Mouse (Mus musculus): ENCODE measurements around the gene Man2a1. TPM values are rescaled to one million over a fixed set of nuclear protein-coding genes. Genes with fewer than 3 reads are reported as not detected.

Man2a1 gene
- polyA plus RNA-seq, 1 experiment: 0.03 TPM

DNA sequence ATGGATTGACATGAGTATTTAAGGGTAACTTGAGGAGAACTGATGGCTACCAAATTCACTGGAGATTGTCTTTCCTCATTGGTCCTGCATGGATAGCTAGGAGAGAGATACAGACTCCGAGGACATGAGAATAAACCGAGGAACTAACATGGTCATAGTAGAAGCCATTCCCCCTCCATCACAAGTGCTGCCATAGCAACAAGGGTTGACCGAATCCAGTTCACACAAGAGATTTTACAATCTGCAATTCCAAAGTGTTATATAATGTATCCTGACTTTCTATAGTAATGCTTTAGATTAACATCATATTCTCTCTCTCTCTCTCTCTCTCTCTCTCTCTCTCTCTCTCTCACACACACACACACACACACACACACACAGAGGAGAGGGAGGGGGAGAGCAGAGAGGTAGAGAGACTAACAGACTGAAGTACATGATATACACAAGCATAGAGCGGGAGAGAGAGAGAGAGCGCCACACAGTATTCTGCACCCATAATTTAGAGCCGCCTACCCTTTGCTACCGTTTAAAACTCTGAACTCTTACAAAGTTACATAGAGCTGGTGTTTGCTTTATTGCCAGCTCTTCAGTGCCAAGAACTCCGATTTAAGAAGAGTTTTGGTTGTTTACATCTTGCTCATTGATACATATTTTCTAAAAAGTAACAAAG, 37.5 kb downstream of the Man2a1 start:
- Histone ChIP-seq H3K36me3 (ENCODE audit: control insufficient read depth) (peaks cover 19% of the 10 kb centered on the region), H3K9me3 (ENCODE audit: control insufficient read depth, low read length) (no peaks in the 10 kb centered on the region), H3K4me1 (ENCODE audit: control insufficient read depth) (no peaks in the 10 kb centered on the region), H3K27me3 (ENCODE audit: control insufficient read depth) (no peaks in the 10 kb centered on the region), H3K4me3 (replicated peaks) (no peak overlapping the region)
- TF ChIP-seq TAL1 (IDR thresholded peaks at IDR 0.05; ENCODE audit: low read length) (no peak), GATA1 (IDR thresholded peaks at IDR 0.05; ENCODE audit: low read length) (no peak)

DNA sequence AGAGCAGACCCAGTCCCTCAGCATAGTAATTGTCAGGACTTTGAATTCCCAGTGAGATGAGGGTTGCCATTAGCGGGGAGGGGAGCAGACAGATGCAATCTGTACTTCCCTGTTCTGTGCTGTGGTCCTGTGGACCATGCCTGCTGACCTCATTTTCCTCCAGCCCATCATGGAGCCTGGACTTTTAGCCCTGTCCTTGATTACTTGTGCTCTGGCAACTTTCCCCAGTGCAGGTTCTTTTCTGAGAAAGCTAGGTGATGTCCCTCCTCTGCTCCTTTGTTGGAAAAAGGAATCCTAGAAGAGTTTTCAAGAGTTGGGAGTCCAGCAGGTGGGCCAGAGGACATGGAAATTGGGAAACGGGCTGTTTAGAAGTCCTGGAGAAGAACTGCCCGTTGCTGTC, 40.8 kb downstream of the Man2a1 start:
- Histone ChIP-seq H3K36me3 (ENCODE audit: control insufficient read depth) (peaks cover 16% of the 10 kb centered on the region), H3K27me3 (ENCODE audit: control insufficient read depth) (no peaks in the 10 kb centered on the region), H3K4me3 (replicated peaks) (no peak overlapping the region), H3K4me1 (ENCODE audit: control insufficient read depth) (no peaks in the 10 kb centered on the region), H3K9me3 (ENCODE audit: control insufficient read depth, low read length) (no peaks in the 10 kb centered on the region)
- TF ChIP-seq GATA1 (IDR thresholded peaks at IDR 0.05; ENCODE audit: low read length) (no peak), TAL1 (IDR thresholded peaks at IDR 0.05; ENCODE audit: low read length) (no peak)

DNA sequence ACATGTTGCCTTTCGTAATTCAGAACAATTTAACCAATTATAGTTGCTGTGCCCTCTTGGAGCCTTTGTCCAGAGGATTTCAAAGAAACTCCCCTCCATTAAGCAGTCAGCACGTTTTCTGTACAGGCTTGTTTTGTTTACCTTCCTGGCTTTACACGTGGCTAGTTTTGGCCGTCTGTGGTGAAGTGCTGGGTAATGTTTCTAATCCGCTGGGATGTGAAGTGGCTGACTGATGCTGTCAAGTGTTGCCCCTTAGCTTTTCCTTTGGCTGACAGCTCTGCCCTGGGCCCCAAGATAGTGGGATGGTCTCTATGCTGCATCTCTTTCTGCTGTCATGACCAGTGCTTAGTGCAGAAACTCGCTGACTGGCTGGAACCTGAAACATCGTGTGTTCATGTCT, 43.1 kb downstream of the Man2a1 start:
- Histone ChIP-seq H3K9me3 (ENCODE audit: control insufficient read depth, low read length) (no peaks in the 10 kb centered on the region), H3K4me1 (ENCODE audit: control insufficient read depth) (no peaks in the 10 kb centered on the region), H3K36me3 (ENCODE audit: control insufficient read depth) (peaks cover 14% of the 10 kb centered on the region), H3K27me3 (ENCODE audit: control insufficient read depth) (no peaks in the 10 kb centered on the region), H3K4me3 (replicated peaks) (no peak overlapping the region)
- TF ChIP-seq GATA1 (IDR thresholded peaks at IDR 0.05; ENCODE audit: low read length) (no peak), TAL1 (IDR thresholded peaks at IDR 0.05; ENCODE audit: low read length) (no peak)

DNA sequence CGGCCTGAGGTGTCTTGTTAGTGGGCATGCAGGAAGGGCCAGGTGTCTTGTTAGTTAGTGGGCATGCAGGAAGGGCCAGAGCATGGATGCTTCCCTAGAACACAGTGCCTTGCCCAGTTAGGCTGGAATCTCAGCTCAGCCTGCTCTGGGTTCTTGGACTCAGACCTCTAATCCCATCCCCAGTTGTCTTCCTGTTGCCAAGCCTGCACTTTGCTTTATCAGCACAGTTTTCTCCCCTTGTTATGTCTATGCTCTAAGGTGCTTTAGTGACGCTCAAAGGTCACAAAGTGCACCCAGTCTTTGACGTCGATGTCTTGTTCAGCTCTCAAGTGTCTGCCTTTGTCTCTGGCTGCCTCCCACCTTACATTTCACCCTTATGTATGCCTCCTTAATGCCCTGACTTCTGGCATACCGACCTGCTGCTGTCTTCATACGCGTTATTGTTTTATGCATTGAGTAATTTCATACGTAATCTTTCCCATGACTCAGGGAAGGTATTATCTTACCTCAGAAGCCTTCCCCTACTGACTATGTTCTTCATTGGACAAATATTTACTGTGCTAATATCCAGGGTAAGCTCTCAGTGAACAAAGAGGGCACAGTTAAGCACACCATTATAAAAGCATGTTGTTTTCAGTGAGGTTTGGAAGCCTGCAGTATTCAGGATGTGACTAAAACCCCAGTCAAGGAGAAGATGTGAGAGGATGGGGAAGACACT, 44.5 kb downstream of the Man2a1 start:
- Histone ChIP-seq H3K9me3 (ENCODE audit: control insufficient read depth, low read length) (no peaks in the 10 kb centered on the region), H3K27me3 (ENCODE audit: control insufficient read depth) (no peaks in the 10 kb centered on the region), H3K36me3 (ENCODE audit: control insufficient read depth) (peaks cover 7% of the 10 kb centered on the region), H3K4me1 (ENCODE audit: control insufficient read depth) (no peaks in the 10 kb centered on the region), H3K4me3 (replicated peaks) (no peak overlapping the region)
- TF ChIP-seq TAL1 (IDR thresholded peaks at IDR 0.05; ENCODE audit: low read length): no peak
- TF ChIP-seq GATA1 (IDR thresholded peaks at IDR 0.05; ENCODE audit: low read length): no peak

DNA sequence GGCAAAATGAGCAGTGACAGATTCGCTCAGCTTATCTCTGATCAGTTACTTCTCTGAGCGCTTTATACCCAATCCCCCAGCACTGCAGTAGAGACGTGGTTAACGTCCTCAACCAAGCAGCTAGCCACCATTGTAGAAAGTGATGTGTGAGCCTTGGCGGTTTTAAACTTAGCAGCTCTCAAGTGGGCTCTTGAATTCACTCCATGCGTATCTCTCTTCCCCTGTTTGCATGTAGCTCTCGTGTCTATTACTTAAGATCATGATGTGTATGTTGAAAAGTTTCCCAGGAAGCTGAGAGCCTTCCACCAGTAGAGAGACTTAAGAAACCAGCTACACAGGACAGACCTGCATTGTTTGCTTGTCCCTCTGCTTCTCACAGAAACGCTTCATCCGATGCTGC, 46.9 kb downstream of the Man2a1 start:
- TF ChIP-seq GATA1 (IDR thresholded peaks at IDR 0.05; ENCODE audit: low read length) (no peak), TAL1 (IDR thresholded peaks at IDR 0.05; ENCODE audit: low read length) (no peak)
- Histone ChIP-seq H3K27me3 (ENCODE audit: control insufficient read depth) (no peaks in the 10 kb centered on the region), H3K9me3 (ENCODE audit: control insufficient read depth, low read length) (no peaks in the 10 kb centered on the region), H3K36me3 (ENCODE audit: control insufficient read depth) (peaks cover 13% of the 10 kb centered on the region), H3K4me3 (replicated peaks) (no peak overlapping the region), H3K4me1 (ENCODE audit: control insufficient read depth) (no peaks in the 10 kb centered on the region)

DNA sequence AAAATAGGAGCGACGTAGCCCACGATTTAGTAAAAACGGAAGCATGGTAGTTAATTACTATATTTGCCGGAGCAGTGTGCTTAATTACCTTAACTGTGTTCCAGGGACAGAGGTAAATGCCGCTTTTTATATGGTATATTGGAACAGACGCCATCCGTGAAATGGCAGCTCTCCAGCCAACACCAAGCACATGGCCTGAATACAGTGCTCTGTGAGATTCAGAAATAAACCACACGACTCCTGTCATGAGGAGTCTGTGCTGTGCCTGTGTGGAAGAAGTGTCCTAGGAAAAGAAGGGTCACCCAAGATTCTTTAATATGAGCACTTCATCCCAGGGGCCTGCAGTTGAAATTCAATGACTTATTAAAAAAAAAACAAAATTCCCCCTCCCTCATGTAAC, 50.2 kb downstream of the Man2a1 start:
- Histone ChIP-seq H3K4me3 (replicated peaks) (no peak overlapping the region), H3K4me1 (ENCODE audit: control insufficient read depth) (no peaks in the 10 kb centered on the region), H3K27me3 (ENCODE audit: control insufficient read depth) (no peaks in the 10 kb centered on the region), H3K36me3 (ENCODE audit: control insufficient read depth) (peaks cover 25% of the 10 kb centered on the region), H3K9me3 (ENCODE audit: control insufficient read depth, low read length) (no peaks in the 10 kb centered on the region)
- TF ChIP-seq TAL1 (IDR thresholded peaks at IDR 0.05; ENCODE audit: low read length): no peak
- no peak for TF ChIP-seq GATA1 (IDR thresholded peaks at IDR 0.05; ENCODE audit: low read length)

DNA sequence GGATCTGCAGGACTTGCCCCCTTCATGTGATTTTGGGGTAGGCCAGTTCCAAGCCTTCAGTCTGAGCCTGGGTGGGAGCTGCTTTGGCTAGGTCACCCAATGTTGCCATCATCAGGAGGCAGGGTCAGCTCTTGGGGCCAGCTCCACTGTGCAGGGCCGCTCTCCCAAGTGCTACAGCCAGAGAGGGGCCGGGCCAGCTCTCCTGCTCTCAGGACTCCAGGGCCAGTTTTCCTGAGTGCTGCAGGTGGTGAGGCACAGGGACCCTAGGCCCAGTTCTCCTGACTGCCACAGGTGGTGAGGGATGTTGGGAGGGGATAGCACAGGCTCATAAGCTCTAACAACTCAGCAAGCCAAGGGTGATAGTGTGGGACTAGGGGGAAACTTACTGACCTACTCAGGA, 53.1 kb downstream of the Man2a1 start:
- Histone ChIP-seq H3K36me3 (ENCODE audit: control insufficient read depth) (peaks cover 30% of the 10 kb centered on the region), H3K27me3 (ENCODE audit: control insufficient read depth) (no peaks in the 10 kb centered on the region), H3K9me3 (ENCODE audit: control insufficient read depth, low read length) (no peaks in the 10 kb centered on the region), H3K4me3 (replicated peaks) (no peak overlapping the region), H3K4me1 (ENCODE audit: control insufficient read depth) (no peaks in the 10 kb centered on the region)
- TF ChIP-seq GATA1 (IDR thresholded peaks at IDR 0.05; ENCODE audit: low read length) (no peak), TAL1 (IDR thresholded peaks at IDR 0.05; ENCODE audit: low read length) (no peak)

DNA sequence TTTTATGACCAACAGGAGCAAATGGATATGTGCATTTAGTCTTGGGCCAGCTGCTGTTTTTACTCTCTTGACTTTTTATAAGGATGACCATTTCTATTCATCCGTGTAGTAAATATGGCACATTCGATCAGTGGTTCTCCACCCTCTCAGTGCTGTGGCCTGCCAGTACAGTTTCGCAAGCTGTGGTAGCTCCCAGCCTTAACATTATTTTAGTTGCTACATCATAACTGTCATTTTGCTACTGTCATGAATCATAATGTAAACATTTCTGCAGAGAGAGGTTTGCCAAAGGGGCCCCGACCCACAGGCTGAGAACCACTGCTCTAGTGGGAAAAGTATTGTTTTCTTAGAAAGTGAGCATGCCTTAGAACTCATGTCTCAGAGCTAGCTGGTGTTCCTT, 59.1 kb downstream of the Man2a1 start:
- Histone ChIP-seq H3K36me3 (ENCODE audit: control insufficient read depth) (peaks cover 18% of the 10 kb centered on the region), H3K9me3 (ENCODE audit: control insufficient read depth, low read length) (no peaks in the 10 kb centered on the region), H3K4me3 (replicated peaks) (no peak overlapping the region), H3K27me3 (ENCODE audit: control insufficient read depth) (no peaks in the 10 kb centered on the region), H3K4me1 (ENCODE audit: control insufficient read depth) (no peaks in the 10 kb centered on the region)
- TF ChIP-seq TAL1 (IDR thresholded peaks at IDR 0.05; ENCODE audit: low read length) (no peak), GATA1 (IDR thresholded peaks at IDR 0.05; ENCODE audit: low read length) (no peak)

DNA sequence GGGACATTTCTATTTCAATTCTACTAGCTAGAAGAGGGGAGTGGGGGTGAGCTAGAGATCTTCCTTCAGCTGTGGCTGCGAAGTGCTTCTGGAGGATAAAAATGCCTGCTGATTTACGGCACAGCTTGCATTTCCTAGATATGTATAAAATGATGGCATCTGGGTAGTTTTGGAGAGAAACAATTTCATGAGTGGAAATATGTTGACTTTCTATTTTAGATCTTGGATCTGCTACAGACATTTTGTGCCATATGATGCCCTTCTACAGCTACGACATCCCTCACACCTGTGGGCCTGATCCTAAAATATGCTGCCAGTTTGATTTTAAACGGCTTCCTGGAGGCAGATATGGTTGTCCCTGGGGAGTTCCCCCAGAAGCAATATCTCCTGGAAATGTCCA, 66.0 kb downstream of the Man2a1 start:
- Histone ChIP-seq H3K36me3 (ENCODE audit: control insufficient read depth) (peaks cover 29% of the 10 kb centered on the region), H3K9me3 (ENCODE audit: control insufficient read depth, low read length) (no peaks in the 10 kb centered on the region), H3K27me3 (ENCODE audit: control insufficient read depth) (no peaks in the 10 kb centered on the region), H3K4me1 (ENCODE audit: control insufficient read depth) (no peaks in the 10 kb centered on the region), H3K4me3 (replicated peaks) (no peak overlapping the region)
- TF ChIP-seq TAL1 (IDR thresholded peaks at IDR 0.05; ENCODE audit: low read length) (no peak), GATA1 (IDR thresholded peaks at IDR 0.05; ENCODE audit: low read length) (no peak)

All from erythroblast, embryonic 14.5 days (primary cell).